Mouse (Mus musculus) small intestine, adult 2 months (tissue): Measurements from ENCODE around the gene Dlx5.

ENCODE experiments used
- CTCF ChIP-seq: fragments of 200-500 bp; IDR thresholded peaks from 2 replicates; pipeline ENCODE4 v1.5.1; 2012; ENCODE audit warnings: low read depth, mild to moderate bottlenecking, control low read depth, inconsistent platforms, low read length, moderate library complexity, mixed read lengths; ENCODE audit not compliant: insufficient replicate concordance, insufficient read length; ENCODE audit errors: extremely low read depth
- POLR2A ChIP-seq: fragments of 200-500 bp; IDR thresholded peaks from 2 replicates; pipeline ENCODE4 v1.6.1; 2012; ENCODE audit warnings: low read depth, mild to moderate bottlenecking, control low read depth, inconsistent platforms, low read length, moderate library complexity

GRCm38 (mm10) chr6:6930831-6931230, 48.9 kb upstream of the Dlx5 start:
- TF ChIP-seq CTCF, result no peak
- no peak for TF ChIP-seq POLR2A
